Mouse (Mus musculus) liver, postnatal 0 days (tissue): ENCODE results near the gene Kcnab2.
A peak's percentile ranks its signal among the peaks of the same experiment; 100 is the strongest.

Source experiments
- CTCF ChIP-seq: sonication (generic); IDR thresholded peaks from 2 replicates; pipeline ENCODE4 v1.5.1; 2016; ENCODE audit warnings: antibody characterized with exemption, low read depth
- EP300 ChIP-seq: IDR thresholded peaks from 2 replicates; pipeline ENCODE4 v1.6.1; 2016; ENCODE audit warnings: antibody characterized with exemption, low read depth, mild to moderate bottlenecking

GRCm38 (mm10) chr4:152385644-152386043, 92.0 kb downstream of the Kcnab2 start:
- TF ChIP-seq CTCF, result peak; percentile 56
- no peak for TF ChIP-seq EP300
